Mouse (Mus musculus) spleen, adult 2 months (tissue): ENCODE measurements around the gene Pdzd11. TPM values are rescaled to one million over a fixed set of nuclear protein-coding genes. Genes with fewer than 3 reads are reported as not detected.

ENCODE experiments used
- DNase-seq, 2 experiments: peaks; one replicate each; pipeline versions ENCODE4 v3.0.0 to v3.0.0-alpha.2; 2012 to 2021; ENCODE audit warnings: low spot score in 2 of 2, low read depth in 1 of 2
- H3K27ac ChIP-seq: fragments of 200-500 bp; 2 replicates; pipeline ENCODE4 v1.5.1; 2012; ENCODE audit warnings: low read length, inconsistent platforms; ENCODE audit not compliant: insufficient read depth
- H3K27me3 ChIP-seq: fragments of 200-500 bp; 2 replicates; pipeline ENCODE4 v1.6.1; 2012; ENCODE audit warnings: mild to moderate bottlenecking, moderate library complexity, low read length, inconsistent platforms; ENCODE audit not compliant: control insufficient read depth, insufficient read depth
- H3K36me3 ChIP-seq: fragments of 200-500 bp; 2 replicates; pipeline ENCODE4 v1.6.1; 2012; ENCODE audit warnings: mild to moderate bottlenecking, low read length, inconsistent platforms; ENCODE audit not compliant: control insufficient read depth, insufficient read depth
- H3K4me1 ChIP-seq: fragments of 200-500 bp; 2 replicates; pipeline ENCODE4 v1.6.1; 2011; ENCODE audit warnings: inconsistent platforms; ENCODE audit not compliant: control insufficient read depth, insufficient read depth, insufficient read length
- H3K4me3 ChIP-seq: fragments of 200-500 bp; 2 replicates; pipeline ENCODE4 v1.5.1; 2011; ENCODE audit warnings: mild to moderate bottlenecking, inconsistent platforms; ENCODE audit not compliant: insufficient read depth, insufficient read length; ENCODE audit errors: extremely low read depth
- CTCF ChIP-seq: fragments of 200-500 bp; IDR thresholded peaks from 2 replicates; pipeline ENCODE4 v1.5.1; 2011; ENCODE audit warnings: mild to moderate bottlenecking, inconsistent platforms; ENCODE audit not compliant: insufficient read depth, insufficient read length, insufficient replicate concordance; ENCODE audit errors: extremely low read depth
- POLR2A ChIP-seq: fragments of 200-500 bp; IDR thresholded peaks from 2 replicates; pipeline ENCODE4 v1.6.1; 2011; ENCODE audit warnings: low read depth, low read length, inconsistent platforms
- WGBS: fragments of 180-500 bp; shearing (Covaris S2); methylation state at CpG from one replicate; pipeline ENCODE4 v1.1.7; 2018; 5-methylcytosine and 5-hydroxymethylcytosine counted together
- polyA plus RNA-seq: library from polyadenylated mRNA; depleted of rRNA; stranded (reverse); fragments of >200 nt; gene quantifications from 2 replicates; pipeline ENCODE4 v1.2.3, GENCODE M21; 2012; rRNA removed

Gene Pdzd11
- 6.9 and 7.7 TPM in 2 replicates for polyA plus RNA-seq

DNA sequence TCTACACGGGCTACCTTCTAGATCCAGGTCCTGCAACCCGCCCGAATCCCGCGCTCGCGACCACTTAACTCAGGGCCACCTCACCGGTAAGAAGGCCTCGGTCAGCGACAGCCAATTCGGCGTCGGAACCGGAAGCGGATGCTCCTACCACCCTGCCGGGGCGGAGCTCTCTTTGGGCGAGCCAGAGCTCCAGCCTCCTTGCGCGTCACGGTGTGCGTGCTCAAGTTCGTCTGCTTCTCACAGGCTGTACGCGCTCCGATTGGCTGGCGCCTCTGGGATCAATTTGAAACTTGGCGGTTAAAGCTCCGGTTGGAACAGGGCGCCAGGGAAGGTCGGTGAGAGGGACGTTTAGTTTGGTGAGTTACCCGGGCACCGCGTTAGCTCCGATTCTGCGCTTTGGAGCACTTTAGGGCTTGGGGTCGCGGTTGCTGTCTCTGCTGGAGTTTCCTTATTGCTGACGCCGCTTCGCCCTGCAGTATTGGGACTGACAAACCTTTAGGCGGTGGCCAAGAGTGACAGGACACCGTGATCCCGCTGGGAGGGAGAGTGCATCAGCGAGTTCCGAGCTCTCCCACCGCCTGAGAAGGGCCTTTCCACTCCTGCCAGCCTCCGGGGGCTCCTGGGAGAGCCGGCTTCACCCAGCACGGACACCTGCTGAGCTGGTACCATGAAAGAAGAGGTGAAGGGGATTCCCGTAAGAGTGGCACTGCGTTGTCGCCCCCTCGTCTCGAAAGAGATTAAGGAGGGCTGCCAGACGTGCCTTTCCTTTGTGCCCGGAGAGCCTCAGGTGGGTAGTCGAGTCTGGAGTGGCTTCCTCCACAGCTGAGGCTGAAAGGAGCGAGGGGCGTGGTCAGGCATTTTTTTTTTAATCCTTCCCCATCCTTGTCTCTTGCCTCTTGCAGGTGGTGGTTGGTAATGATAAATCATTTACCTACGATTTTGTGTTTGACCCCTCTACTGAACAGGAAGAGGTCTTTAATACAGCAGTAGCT is at the start of gene Pdzd11:
TSS of gene Pdzd11 (minus strand) at position 767 of the 992 bp plus-strand sequence.
- 26% methylated on average over 62 of the region's 62 CpGs for WGBS
- peak within 1 kb of the TSS; percentile 78; the same call in 1 of the 2 replicates for H3K27ac ChIP-seq
- no peaks in the 10 kb centered on the region for H3K4me1 ChIP-seq
- H3K27me3 ChIP-seq = no peaks in the 10 kb centered on the region
- TF ChIP-seq CTCF = no peak
- TF ChIP-seq POLR2A = peak; percentile 24
- DNase-seq = peak; percentile 79 to 83
- peaks cover 1% of the 10 kb centered on the region; the same call in 1 of the 2 replicates for H3K36me3 ChIP-seq
- H3K4me3 ChIP-seq = peak within 1 kb of the TSS; percentile 76

DNA sequence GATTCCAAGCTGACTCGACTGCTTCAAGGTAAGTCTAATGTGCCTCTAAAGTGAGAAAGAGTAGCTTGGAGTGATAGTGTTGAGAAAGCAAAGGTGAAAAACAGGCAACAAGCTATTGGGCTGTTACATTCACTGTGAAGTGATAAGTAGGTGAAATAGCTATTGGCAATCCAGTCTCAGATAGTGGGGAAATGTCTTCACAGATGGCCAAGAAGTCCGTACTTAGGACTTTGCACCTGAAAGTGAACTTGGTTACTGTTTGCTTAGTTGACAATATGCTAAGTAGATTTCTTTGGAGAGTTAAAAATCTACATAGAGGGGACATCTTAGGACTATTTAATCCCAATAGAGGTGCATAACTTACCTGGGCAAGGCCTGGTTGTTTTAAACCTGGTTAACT is 38.5 kb upstream of the Pdzd11 start:
- DNase-seq = no peak
- WGBS = 90% methylated on average over 2 of the region's 2 CpGs
- H3K27ac ChIP-seq = no peak overlapping the region

DNA sequence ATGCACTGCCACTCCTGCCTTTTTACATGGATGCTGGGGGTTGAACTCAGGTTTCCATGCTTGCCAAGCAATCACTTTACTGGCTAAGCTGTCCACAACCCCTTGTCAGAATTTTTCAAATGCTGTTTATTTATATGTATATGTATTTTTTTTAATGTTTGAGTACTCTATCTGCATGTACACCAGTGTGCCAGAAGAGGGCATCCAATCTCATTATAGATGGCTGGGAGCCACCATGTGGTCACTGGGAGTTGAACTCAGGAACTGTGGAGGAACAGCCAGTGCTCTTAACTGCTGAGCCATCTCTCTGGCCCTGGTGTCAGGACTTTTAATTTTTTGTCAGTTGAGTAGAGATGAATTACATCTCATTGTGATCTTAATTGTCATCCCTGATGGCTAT is 26.5 kb upstream of the Pdzd11 start:
- H3K27me3 ChIP-seq = no peaks in the 10 kb centered on the region
- no peak overlapping the region for H3K4me3 ChIP-seq
- no peak for DNase-seq
- H3K27ac ChIP-seq = no peak overlapping the region
- H3K36me3 ChIP-seq = no peaks in the 10 kb centered on the region
- no peaks in the 10 kb centered on the region for H3K4me1 ChIP-seq
- TF ChIP-seq CTCF = no peak
- TF ChIP-seq POLR2A = no peak

More for the DNA sequence above, 38.5 kb upstream of the Pdzd11 start:
- H3K36me3 ChIP-seq = no peaks in the 10 kb centered on the region
- no peaks in the 10 kb centered on the region for H3K27me3 ChIP-seq
- H3K4me3 ChIP-seq = no peak overlapping the region
- no peaks in the 10 kb centered on the region for H3K4me1 ChIP-seq
- no peak for TF ChIP-seq CTCF
- no peak for TF ChIP-seq POLR2A

DNA sequence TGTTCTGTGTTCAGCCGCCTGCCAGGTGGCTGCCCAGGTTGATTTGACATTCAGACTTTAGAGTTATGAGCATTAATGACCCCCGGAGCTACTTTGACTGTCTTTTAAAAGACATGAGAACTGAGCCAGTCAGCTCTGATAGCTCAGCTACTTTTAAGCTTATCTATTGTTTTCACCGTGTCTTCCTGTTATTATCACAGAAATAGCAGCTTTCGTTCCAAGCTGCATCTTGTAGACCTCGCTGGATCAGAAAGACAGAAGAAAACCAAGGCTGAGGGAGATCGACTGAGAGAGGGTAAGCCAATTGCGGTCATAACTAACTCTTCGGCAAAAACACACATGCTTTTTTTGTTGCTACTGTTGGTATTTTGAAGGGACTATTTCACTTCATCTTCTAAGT is 12.1 kb upstream of the Pdzd11 start:
- H3K4me3 ChIP-seq = no peak overlapping the region
- no peaks in the 10 kb centered on the region for H3K27me3 ChIP-seq
- 85% methylated on average over 8 of the region's 8 CpGs for WGBS
- no peak overlapping the region for H3K27ac ChIP-seq
- DNase-seq = no peak
- H3K36me3 ChIP-seq = no peaks in the 10 kb centered on the region
- H3K4me1 ChIP-seq = no peaks in the 10 kb centered on the region
- TF ChIP-seq POLR2A (no peak), CTCF (no peak)

DNA sequence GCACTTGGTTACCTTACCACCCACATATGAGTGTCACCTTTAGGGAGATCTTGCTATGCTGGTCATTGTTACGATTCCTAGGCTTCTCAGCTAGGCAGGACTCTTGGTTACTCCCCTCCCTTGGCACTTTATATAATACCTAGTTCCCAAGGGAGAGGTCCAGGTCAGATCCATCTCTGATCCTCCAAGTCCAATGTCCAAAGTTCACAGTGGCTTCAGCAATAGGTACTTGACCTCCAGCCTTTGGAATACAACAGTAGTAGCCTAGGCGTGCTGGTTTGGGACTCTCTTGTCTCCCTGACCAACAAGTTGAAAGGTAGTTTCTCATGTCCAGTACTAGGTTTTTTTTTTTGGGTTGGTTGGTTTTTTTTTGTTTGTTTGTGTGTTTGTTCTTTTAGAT is 2.7 kb upstream of the Pdzd11 start:
- 88% methylated on average over 2 of the region's 2 CpGs for WGBS
- Histone ChIP-seq H3K4me3 (no peak overlapping the region), H3K4me1 (no peaks in the 10 kb centered on the region), H3K27me3 (no peaks in the 10 kb centered on the region), H3K36me3 (no peaks in the 10 kb centered on the region), H3K27ac (no peak overlapping the region)
- TF ChIP-seq POLR2A (no peak), CTCF (no peak)
- DNase-seq = no peak

GRCm38 (mm10) chrX:100625546-100625801 is 894 bp downstream of the Pdzd11 start, which contains the start of gene Kif4:
Kif4 (plus strand) TSS chrX:100625737.
- no peaks in the 10 kb centered on the region for H3K27me3 ChIP-seq
- no peaks in the 10 kb centered on the region for H3K4me1 ChIP-seq
- H3K4me3 ChIP-seq = peak within 1 kb of the TSS; percentile 76
- WGBS = 22% methylated on average over 3 of the region's 3 CpGs
- H3K36me3 ChIP-seq = peaks cover 1% of the 10 kb centered on the region; the same call in 1 of the 2 replicates
- H3K27ac ChIP-seq = peak within 1 kb of the TSS; percentile 78; the same call in 1 of the 2 replicates
- TF ChIP-seq POLR2A = no peak
- TF ChIP-seq CTCF = no peak
- no peak for DNase-seq

DNA sequence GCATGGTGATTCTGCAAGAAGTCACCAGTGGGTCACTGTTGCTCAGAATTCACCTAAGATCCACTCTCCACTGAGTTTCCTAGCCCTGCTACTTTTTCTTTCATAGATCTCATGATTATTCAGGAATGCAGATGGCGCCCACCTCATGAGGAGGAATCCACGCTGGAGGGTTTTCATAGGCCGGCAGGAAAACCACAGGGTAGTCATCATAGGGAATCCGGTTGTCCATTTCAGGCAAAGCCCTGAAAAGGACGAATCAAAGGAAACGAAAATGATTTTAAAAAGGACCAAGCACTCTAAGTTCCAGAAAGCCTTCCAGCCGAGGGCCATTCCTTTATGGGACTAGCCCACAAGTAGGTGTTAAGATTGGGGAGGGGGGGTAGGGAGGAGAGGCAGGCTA is 1.2 kb downstream of the Pdzd11 start:
- 33% methylated on average over 7 of the region's 7 CpGs for WGBS
- H3K27ac ChIP-seq = no peak overlapping the region

More for the DNA sequence above, 1.2 kb downstream of the Pdzd11 start:
- Histone ChIP-seq H3K4me3 (peak overlapping the region; percentile 13; the same call in 1 of the 2 replicates), H3K36me3 (peaks cover 1% of the 10 kb centered on the region; the same call in 1 of the 2 replicates), H3K4me1 (no peaks in the 10 kb centered on the region), H3K27me3 (no peaks in the 10 kb centered on the region)
- no peak for TF ChIP-seq CTCF
- TF ChIP-seq POLR2A = no peak
- no peak for DNase-seq
